Mouse (Mus musculus): ENCODE measurements around the gene Pnp2.
"Not testable (repeated sequence)": the region's sequence is repeated elsewhere in the genome, so short reads cannot be mapped to it uniquely, and the experiment has no call there.

GRCm38 (mm10) chr14:50956724-50957123 is 932 bp downstream of the Pnp2 start:
- TF ChIP-seq E2F4 (IDR thresholded peaks at IDR 0.05; ENCODE audit: insufficient read depth); CEBPB (IDR thresholded peaks at IDR 0.05; ENCODE audit: insufficient read depth, poor library complexity, severe bottlenecking); POLR2A (IDR thresholded peaks at IDR 0.05; ENCODE audit: insufficient read length, low read depth); MYOD1 (IDR thresholded peaks at IDR 0.05; ENCODE audit: control insufficient read depth in 1 of 3, insufficient read length in 2 of 3, low read depth in 2 of 3); TCF3 (IDR thresholded peaks at IDR 0.05; ENCODE audit: insufficient read length, low read depth); REST (IDR thresholded peaks at IDR 0.05; ENCODE audit: insufficient read depth, insufficient read length); TCF12 (IDR thresholded peaks at IDR 0.05; ENCODE audit: insufficient read depth, poor library complexity, severe bottlenecking); MAX (IDR thresholded peaks at IDR 0.05; ENCODE audit: low read depth); POLR2AphosphoS2 (IDR thresholded peaks at IDR 0.05; ENCODE audit: insufficient read length, low read depth); USF1 (IDR thresholded peaks at IDR 0.05; ENCODE audit: low read depth): not testable (repeated sequence)

Data from myocyte (in vitro differentiated cells).